Mouse (Mus musculus) brain, embryonic 14.5 days (tissue): ENCODE measurements around the gene Gm364. TPM values are rescaled to one million over a fixed set of nuclear protein-coding genes. Genes with fewer than 3 reads are reported as not detected.

Experiments used
- DNase-seq: peaks from one replicate; pipeline ENCODE4 v3.0.0-alpha.2; 2011; ENCODE audit warnings: low read depth
- CTCF ChIP-seq: fragments of 200-500 bp; IDR thresholded peaks from 2 replicates; pipeline ENCODE4 v1.5.1; 2012; ENCODE audit warnings: inconsistent platforms, mild to moderate bottlenecking, moderate library complexity, borderline replicate concordance; ENCODE audit not compliant: insufficient read depth, insufficient read length; ENCODE audit errors: extremely low read depth
- POLR2A ChIP-seq: fragments of 200-500 bp; IDR thresholded peaks from 2 replicates; pipeline ENCODE4 v1.6.1; 2012; ENCODE audit warnings: mild to moderate bottlenecking, inconsistent platforms, borderline replicate concordance; ENCODE audit not compliant: poor library complexity, insufficient read depth, insufficient read length, severe bottlenecking; ENCODE audit errors: extremely low read depth
- polyA plus RNA-seq: library from polyadenylated mRNA; depleted of rRNA; stranded (reverse); fragments of >200 nt; gene quantifications from 2 replicates; pipeline ENCODE4 v1.2.3, GENCODE M21; 2012; rRNA removed

The Gm364 gene
- polyA plus RNA-seq, 1 experiment, result not detected

DNA sequence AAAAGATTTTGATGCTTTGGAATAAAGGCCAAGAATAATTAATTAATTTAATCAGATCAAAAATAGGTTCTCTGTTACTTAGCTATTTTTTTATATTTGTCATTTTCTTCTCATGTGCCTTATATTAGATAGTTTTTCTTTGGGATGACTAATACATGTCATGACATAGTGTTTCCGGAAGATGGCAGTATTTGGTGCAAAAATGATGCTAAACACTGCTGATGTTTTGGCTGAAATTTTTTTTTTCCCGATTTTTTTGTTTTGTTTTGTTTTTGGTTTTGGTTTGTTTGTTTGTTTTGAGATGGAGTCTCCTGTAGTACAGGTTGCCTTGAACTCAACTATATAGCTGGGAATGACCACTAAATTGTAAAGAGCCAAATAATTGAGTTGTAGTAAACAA, 22.7 kb downstream of the Gm364 start:
- TF ChIP-seq CTCF (no peak), POLR2A (no peak)
- DNase-seq, result peak; percentile 32

DNA sequence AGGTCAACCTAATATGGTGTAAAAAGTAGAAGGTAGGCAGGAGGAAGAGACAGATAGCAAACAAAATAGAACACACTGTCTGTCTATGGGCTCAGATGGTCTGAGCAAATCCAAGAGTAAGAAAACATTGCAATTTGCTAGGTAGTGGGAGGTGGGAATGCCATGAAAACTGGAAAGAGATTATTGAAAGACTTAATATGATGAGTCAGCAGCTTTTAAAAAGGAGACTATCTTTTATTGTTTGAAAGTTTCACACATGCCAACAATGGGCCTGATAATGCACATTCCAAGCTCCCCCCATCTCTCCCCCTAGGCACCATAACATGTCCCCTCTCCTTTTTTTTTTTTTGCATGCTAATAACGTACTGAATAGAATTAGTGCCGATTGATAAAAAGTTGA, 24.9 kb downstream of the Gm364 start:
- TF ChIP-seq POLR2A, result no peak
- TF ChIP-seq CTCF, result no peak
- no peak for DNase-seq

DNA sequence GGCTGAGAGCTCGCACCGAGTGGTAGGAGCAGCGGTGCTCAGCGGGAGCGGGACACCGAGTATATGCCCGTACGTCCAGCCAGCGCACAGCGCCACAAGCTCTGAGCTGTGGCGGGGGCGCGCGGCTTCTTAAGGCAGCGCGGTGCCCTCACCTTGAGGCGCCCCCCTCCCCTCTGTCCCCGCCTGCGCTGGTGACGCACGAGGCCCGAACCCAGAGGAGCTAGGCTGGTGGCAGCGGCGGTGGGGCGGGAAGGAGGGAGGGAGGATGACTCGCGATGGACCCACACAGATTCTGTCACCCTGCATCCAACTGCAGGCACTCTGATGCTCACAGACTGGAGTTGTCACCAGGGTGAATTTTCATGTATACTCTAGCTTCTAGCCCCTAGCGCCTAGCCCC, 94.7 kb downstream of the Gm364 start, which contains the start of gene Gpr101:
Gene Gpr101 (minus strand): TSS at position 124 of the 400 bp plus-strand sequence.
- DNase-seq, result peak; percentile 49
- TF ChIP-seq POLR2A (no peak), CTCF (no peak)

GRCm38 (mm10) chrX:57506247-57506646, 97.3 kb downstream of the Gm364 start:
- TF ChIP-seq CTCF (no peak), POLR2A (no peak)
- no peak for DNase-seq

- TF ChIP-seq POLR2A, result no peak
- peak; percentile 50; the same call in 1 of the 2 replicates for TF ChIP-seq CTCF
- DNase-seq, result peak; percentile 40
Observed at GRCm38 (mm10) chrX:57521117-57522095, 112.5 kb downstream of the Gm364 start.

Other genes with a start within 250 kb of the Gm364 start
- not detected in 2 replicates for gene Cd40lg, start 197.0 kb upstream of the Gm364 start, polyA plus RNA-seq
- 10.3 and 12.6 TPM in 2 replicates for gene Arhgef6, start 70.4 kb upstream of the Gm364 start, polyA plus RNA-seq
- 191 and 229 TPM in 2 replicates for gene Rbmx, start 16.1 kb upstream of the Gm364 start, polyA plus RNA-seq
- 0.35 and 0.55 TPM in 2 replicates for gene Gpr101, start 94.6 kb downstream of the Gm364 start, polyA plus RNA-seq